Mouse (Mus musculus): ENCODE measurements around the gene Pid1. TPM values are rescaled to one million over a fixed set of nuclear protein-coding genes. Genes with fewer than 3 reads are reported as not detected.
A peak's percentile ranks its signal among the peaks of the same experiment; 100 is the strongest.

Gene Pid1
- total and polyA plus RNA-seq, 3 experiments = not detected

DNA sequence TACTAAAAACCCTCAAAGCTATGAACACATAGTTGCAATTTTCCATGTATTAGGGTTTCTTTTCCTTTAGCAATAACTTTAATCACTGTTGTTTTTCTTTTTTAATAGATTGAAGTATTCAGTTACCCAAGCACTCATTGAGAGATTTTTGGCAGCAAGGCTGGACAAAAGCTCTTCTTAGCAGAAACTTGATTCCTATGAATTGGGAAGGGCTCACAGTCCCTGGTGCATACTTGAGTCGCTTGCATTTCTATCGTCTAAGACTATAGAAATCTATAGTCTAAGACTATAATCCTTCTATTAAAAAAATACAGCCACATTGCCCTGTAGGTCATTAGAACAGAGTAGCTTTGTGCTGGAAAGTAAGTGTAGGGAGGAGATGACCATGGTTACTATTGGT, 44.9 kb upstream of the Pid1 start:
- H3K9ac ChIP-seq (ENCODE audit: insufficient read depth, low read depth) = no peak overlapping the region
- in situ Hi-C loops (cut with MboI; ENCODE audit: low pct_ligation_motif_present, low pct_unique_long_range_greater_than_20kb, low sequenced_read_pairs) (no loop called here), dilution Hi-C loops (cut with MboI; ENCODE audit: extremely low pct_ligation_motif_present, extremely low pct_unique_long_range_greater_than_20kb, low sequenced_read_pairs) (no loop called here)
- no peak overlapping the region for H3K27ac ChIP-seq (ENCODE audit: insufficient read depth, low read depth)
- no peaks in the 10 kb centered on the region for H3K79me2 ChIP-seq (replicated peaks; ENCODE audit: control insufficient read depth, extremely low read depth, insufficient read depth, poor library complexity, severe bottlenecking)
- no peak overlapping the region for H3K4me2 ChIP-seq (ENCODE audit: insufficient read depth, low read depth, poor library complexity, severe bottlenecking)
- H3K4me3 ChIP-seq (replicated peaks in 1 of 3; ENCODE audit: low read depth in 2 of 3, low read length in 2 of 3, poor library complexity in 1 of 3) = no peak overlapping the region
- DNase-seq (ENCODE audit: extremely low read depth) = no peak
- H3K27me3 ChIP-seq (replicated peaks) = no peaks in the 10 kb centered on the region
- H3K36me3 ChIP-seq (replicated peaks in 1 of 2; ENCODE audit: control insufficient read depth in 1 of 2, insufficient read depth in 1 of 2, low read length in 1 of 2) = no peaks in the 10 kb centered on the region
- H3K4me1 ChIP-seq (ENCODE audit: control insufficient read depth in 1 of 2, insufficient read depth in 2 of 2) = peaks cover 0 to 5% of the 10 kb centered on the region in 2 experiments; a peak in 1 of 4 replicates
- H3K9me3 ChIP-seq (replicated peaks; ENCODE audit: low read length) = no peaks in the 10 kb centered on the region
- TF ChIP-seq NELFE (IDR thresholded peaks at IDR 0.05; ENCODE audit: low read depth, low read length) = no peak
- no peak for TF ChIP-seq TCF12 (IDR thresholded peaks at IDR 0.05; ENCODE audit: low read depth, low read length)
- no peak for TF ChIP-seq USF1 (IDR thresholded peaks at IDR 0.05; ENCODE audit: low read depth, low read length)
- no peak for TF ChIP-seq NRF1 (IDR thresholded peaks at IDR 0.05; ENCODE audit: low read depth, low read length)
- TF ChIP-seq GABPA (IDR thresholded peaks at IDR 0.05; ENCODE audit: insufficient replicate concordance, low read depth, low read length) = no peak
- no peak for TF ChIP-seq ZC3H11A (IDR thresholded peaks at IDR 0.05; ENCODE audit: low read depth, low read length)
- TF ChIP-seq MAFK (IDR thresholded peaks at IDR 0.05; ENCODE audit: insufficient replicate concordance, low read length) = no peak
- no peak for TF ChIP-seq ZNF384 (IDR thresholded peaks at IDR 0.05; ENCODE audit: low read depth, low read length)
- no peak for TF ChIP-seq BHLHE40 (IDR thresholded peaks at IDR 0.05; ENCODE audit: low read depth, low read length)
- no peak for TF ChIP-seq JUN (IDR thresholded peaks at IDR 0.05; ENCODE audit: insufficient read depth, low read depth, low read length)
- no peak for TF ChIP-seq E2F4 (IDR thresholded peaks at IDR 0.05; ENCODE audit: insufficient replicate concordance, low read depth, low read length)
- TF ChIP-seq MYC (IDR thresholded peaks at IDR 0.05; ENCODE audit: low read depth, low read length) = no peak
- no peak for TF ChIP-seq POLR2A (IDR thresholded peaks at IDR 0.05; ENCODE audit: low read depth, low read length)
- no peak for TF ChIP-seq POLR2AphosphoS2 (IDR thresholded peaks at IDR 0.05; ENCODE audit: low read depth, low read length)
- no peak for TF ChIP-seq IRF4 (IDR thresholded peaks at IDR 0.05; ENCODE audit: low read depth, low read length)

- no peak overlapping the region for H3K4me3 ChIP-seq (replicated peaks in 1 of 3; ENCODE audit: low read depth in 2 of 3, low read length in 2 of 3, poor library complexity in 1 of 3)
- no peak overlapping the region for H3K27ac ChIP-seq (ENCODE audit: insufficient read depth, low read depth)
- H3K4me1 ChIP-seq (ENCODE audit: control insufficient read depth in 1 of 2, insufficient read depth in 2 of 2) = peaks cover 0 to 5% of the 10 kb centered on the region in 2 experiments; a peak in 1 of 4 replicates
- no peak overlapping the region for H3K9ac ChIP-seq (ENCODE audit: insufficient read depth, low read depth)
- no peaks in the 10 kb centered on the region for H3K36me3 ChIP-seq (replicated peaks in 1 of 2; ENCODE audit: control insufficient read depth in 1 of 2, insufficient read depth in 1 of 2, low read length in 1 of 2)
- TF ChIP-seq ZC3H11A (IDR thresholded peaks at IDR 0.05; ENCODE audit: low read depth, low read length) (no peak), JUND (conservative IDR thresholded peaks at IDR 0.05; ENCODE audit: low read depth, low read length) (no peak), USF2 (conservative IDR thresholded peaks at IDR 0.05; ENCODE audit: low read depth, low read length) (no peak), PAX5 (IDR thresholded peaks at IDR 0.05; ENCODE audit: low read length) (no peak), EP300 (IDR thresholded peaks at IDR 0.05; ENCODE audit: low read length) (no peak), TBP (conservative IDR thresholded peaks at IDR 0.05; ENCODE audit: low read depth, low read length) (no peak), SIN3A (IDR thresholded peaks at IDR 0.05; ENCODE audit: low read length) (no peak), KAT2A (IDR thresholded peaks at IDR 0.05; ENCODE audit: insufficient replicate concordance, low read length) (no peak), POLR2AphosphoS2 (IDR thresholded peaks at IDR 0.05; ENCODE audit: low read depth, low read length) (no peak), BHLHE40 (IDR thresholded peaks at IDR 0.05; ENCODE audit: low read depth, low read length) (no peak), ZKSCAN1 (IDR thresholded peaks at IDR 0.05; ENCODE audit: borderline replicate concordance, low read depth, low read length) (no peak), NRF1 (IDR thresholded peaks at IDR 0.05; ENCODE audit: low read depth, low read length) (no peak), IRF4 (IDR thresholded peaks at IDR 0.05; ENCODE audit: low read depth, low read length) (no peak), E2F4 (IDR thresholded peaks at IDR 0.05; ENCODE audit: insufficient replicate concordance, low read depth, low read length) (no peak)
- dilution Hi-C loops (cut with MboI; ENCODE audit: extremely low pct_ligation_motif_present, extremely low pct_unique_long_range_greater_than_20kb, low sequenced_read_pairs) = no loop called here
- in situ Hi-C loops (cut with MboI; ENCODE audit: low pct_ligation_motif_present, low pct_unique_long_range_greater_than_20kb, low sequenced_read_pairs) = no loop called here
- H3K27me3 ChIP-seq (replicated peaks) = no peaks in the 10 kb centered on the region
- peak; percentile 35 for DNase-seq (ENCODE audit: extremely low read depth)
- no peaks in the 10 kb centered on the region for H3K9me3 ChIP-seq (replicated peaks; ENCODE audit: low read length)
- H3K79me2 ChIP-seq (replicated peaks; ENCODE audit: control insufficient read depth, extremely low read depth, insufficient read depth, poor library complexity, severe bottlenecking) = no peaks in the 10 kb centered on the region
- H3K4me2 ChIP-seq (ENCODE audit: insufficient read depth, low read depth, poor library complexity, severe bottlenecking) = no peak overlapping the region
Observed at GRCm38 (mm10) chr1:84406891-84407290, 42.9 kb upstream of the Pid1 start.

All from CH12.LX (cell line).